Mouse (Mus musculus) neural tube, embryonic 14.5 days (tissue): ENCODE measurements around the gene Cilp2. TPM values are rescaled to one million over a fixed set of nuclear protein-coding genes. Genes with fewer than 3 reads are reported as not detected.

Experiments
- ATAC-seq: fragments of 200-750 bp; cut with Nextera tagmentation; 2 replicates; pipeline ENCODE4 v1.8.0; 2017; ENCODE audit warnings: low read depth, mild to moderate bottlenecking, moderate TSS enrichment, moderate library complexity
- H3K27ac ChIP-seq: fragments of 300-500 bp; sonication (generic); 2 replicates; pipeline ENCODE4 v1.5.1; 2014; ENCODE audit warnings: low read depth, mild to moderate bottlenecking, control low read depth, low read length, moderate library complexity, mixed read lengths
- H3K27me3 ChIP-seq: fragments of 300-500 bp; sonication (generic); 2 replicates; pipeline ENCODE4 v1.6.1; 2014; ENCODE audit warnings: low read length; ENCODE audit not compliant: control insufficient read depth, insufficient read depth
- H3K36me3 ChIP-seq: fragments of 300-500 bp; sonication (generic); 2 replicates; pipeline ENCODE4 v1.6.1; 2014; ENCODE audit warnings: low read length, mixed read lengths; ENCODE audit not compliant: control insufficient read depth, insufficient read depth
- H3K4me1 ChIP-seq: fragments of 300-500 bp; sonication (generic); 2 replicates; pipeline ENCODE4 v1.6.1; 2014; ENCODE audit warnings: low read length; ENCODE audit not compliant: control insufficient read depth, insufficient read depth
- H3K4me2 ChIP-seq: fragments of 300-500 bp; sonication (generic); 2 replicates; pipeline ENCODE4 v1.6.1; 2014; ENCODE audit warnings: mild to moderate bottlenecking, low read depth, low read length, control low read depth
- H3K4me3 ChIP-seq: fragments of 300-500 bp; sonication (generic); 2 replicates; pipeline ENCODE4 v1.5.1; 2014; ENCODE audit warnings: low read depth, low read length, control low read depth, mixed read lengths
- H3K9ac ChIP-seq: fragments of 300-500 bp; sonication (generic); replicated peaks from 2 replicates; pipeline ENCODE4 v1.6.1; 2014; ENCODE audit warnings: low read depth, mild to moderate bottlenecking, control low read depth, low read length, mixed read lengths
- H3K9me3 ChIP-seq: fragments of 300-500 bp; sonication (generic); 2 replicates; pipeline ENCODE4 v1.6.1; 2016; ENCODE audit warnings: low read length; ENCODE audit not compliant: control insufficient read depth
- WGBS: fragments of 180-500 bp; shearing (Covaris S2); extraction: QIAGEN DNeasy Blood & Tissue Kit; methylation state at CpG from one replicate; pipeline ENCODE4 v1.1.7; 2014; 5-methylcytosine and 5-hydroxymethylcytosine counted together
- polyA plus RNA-seq: library from polyadenylated mRNA; unstranded; fragments of >200 nt; fragmentation: Nextera tagmentation; extraction: Ambion mirVana; gene quantifications from 2 replicates; pipeline ENCODE4 v1.2.1, GENCODE M21; 2014

Gene Cilp2
- polyA plus RNA-seq, 1 experiment from 2014 or later = 3.5 TPM

DNA sequence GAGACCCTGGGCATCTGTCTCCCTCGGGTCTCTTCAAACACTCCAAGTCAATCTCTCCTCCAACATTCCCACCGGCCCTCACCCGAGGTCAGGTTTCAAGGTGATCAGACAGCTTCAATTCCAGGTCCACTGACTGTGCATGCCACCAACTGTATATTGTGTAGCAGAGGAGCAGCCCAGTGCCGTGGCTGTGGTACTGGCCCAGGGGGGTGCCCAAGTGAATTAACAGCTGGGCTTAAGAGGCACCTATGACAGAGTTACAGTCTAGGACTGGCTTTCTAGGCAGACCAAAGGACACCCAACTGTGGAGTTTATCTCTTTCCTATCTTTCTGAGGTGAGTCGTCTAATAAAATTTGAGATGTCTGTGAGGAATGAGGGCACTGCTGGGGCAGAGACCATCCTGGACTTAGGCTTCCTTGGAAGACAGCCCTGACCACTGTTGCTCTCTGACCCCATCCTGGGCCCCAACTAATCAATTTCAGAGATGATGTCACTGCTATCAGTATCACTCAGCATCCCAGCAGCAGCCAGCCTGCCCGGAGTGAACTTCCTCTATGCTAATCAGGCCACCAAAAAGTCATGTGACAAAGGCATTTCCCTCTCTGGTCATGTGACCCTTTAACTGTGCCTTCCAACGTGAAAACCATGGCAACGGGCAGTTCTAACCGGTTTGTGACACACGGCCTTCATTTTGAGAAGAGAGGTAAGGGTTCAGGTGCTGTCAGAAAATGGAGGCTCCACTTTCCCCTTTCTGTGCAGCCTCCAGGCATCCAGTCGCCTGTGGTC is 32.6 kb upstream of the Cilp2 start:
- no peaks in the 10 kb centered on the region for H3K9me3 ChIP-seq
- H3K4me1 ChIP-seq = peaks cover 9% of the 10 kb centered on the region
- WGBS = 48% methylated on average over 11 of the region's 11 CpGs
- H3K4me3 ChIP-seq = no peak overlapping the region
- 0 out of 2 replicates have a peak overlapping the region, but pooled peaks have one; percentile 21 for H3K9ac ChIP-seq
- peak overlapping the region; percentile 69 for H3K27ac ChIP-seq
- no peaks in the 10 kb centered on the region for H3K27me3 ChIP-seq
- peak; percentile 73 for ATAC-seq
- H3K36me3 ChIP-seq = peaks cover 10% of the 10 kb centered on the region; the same call in 1 of the 2 replicates
- H3K4me2 ChIP-seq = peak overlapping the region; percentile 11; the same call in 1 of the 2 replicates

DNA sequence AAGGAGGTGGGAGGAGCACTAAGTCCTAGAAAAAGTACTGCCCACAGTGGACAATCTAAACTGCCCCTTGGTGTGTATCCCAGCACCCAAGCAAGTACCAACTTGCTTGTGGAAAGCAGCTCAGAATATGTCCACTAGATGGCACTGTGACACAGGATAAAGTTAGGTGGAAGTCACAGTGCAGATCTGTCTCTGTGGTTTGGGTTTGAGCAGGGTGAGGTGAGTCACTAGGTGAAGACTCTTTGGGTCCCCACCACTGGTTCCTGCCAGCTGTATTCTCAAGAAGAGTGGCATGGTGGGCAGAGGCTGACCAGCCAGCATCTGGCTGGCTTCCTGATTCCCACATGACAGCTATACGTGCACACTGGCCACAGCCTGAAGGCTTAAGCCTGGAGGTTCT is 31.5 kb upstream of the Cilp2 start:
- WGBS = 87% methylated on average over 1 of the region's 1 CpGs
- Histone ChIP-seq H3K27me3 (no peaks in the 10 kb centered on the region), H3K4me1 (peaks cover 9% of the 10 kb centered on the region), H3K36me3 (peaks cover 10% of the 10 kb centered on the region; the same call in 1 of the 2 replicates), H3K27ac (no peak overlapping the region), H3K4me3 (no peak overlapping the region), H3K4me2 (no peak overlapping the region), H3K9me3 (no peaks in the 10 kb centered on the region), H3K9ac (no peak overlapping the region)
- peak; percentile 66 for ATAC-seq

DNA sequence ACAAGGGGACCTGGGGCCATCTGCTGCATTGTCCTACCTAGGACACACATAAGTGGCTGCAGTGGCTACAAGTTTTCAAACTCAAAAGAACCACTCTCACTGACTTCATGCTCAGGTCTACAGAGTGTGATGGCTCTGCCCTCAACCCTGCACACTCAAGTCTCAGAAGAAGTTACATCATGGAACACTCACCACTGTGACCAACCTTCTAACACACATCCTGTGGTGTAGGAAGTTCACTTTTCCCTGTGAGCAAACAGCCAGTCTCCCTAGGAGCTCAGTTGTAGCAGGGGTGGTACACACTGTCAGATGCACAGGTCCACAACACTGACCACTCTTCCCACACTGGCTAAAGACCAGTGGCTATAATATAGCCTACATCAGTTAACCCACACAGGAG is 31.0 kb upstream of the Cilp2 start:
- Histone ChIP-seq H3K27ac (no peak overlapping the region), H3K4me3 (no peak overlapping the region), H3K27me3 (no peaks in the 10 kb centered on the region), H3K4me2 (no peak overlapping the region), H3K36me3 (peaks cover 12% of the 10 kb centered on the region), H3K9me3 (no peaks in the 10 kb centered on the region), H3K4me1 (peaks cover 9% of the 10 kb centered on the region), H3K9ac (no peak overlapping the region)
- no peak for ATAC-seq

DNA sequence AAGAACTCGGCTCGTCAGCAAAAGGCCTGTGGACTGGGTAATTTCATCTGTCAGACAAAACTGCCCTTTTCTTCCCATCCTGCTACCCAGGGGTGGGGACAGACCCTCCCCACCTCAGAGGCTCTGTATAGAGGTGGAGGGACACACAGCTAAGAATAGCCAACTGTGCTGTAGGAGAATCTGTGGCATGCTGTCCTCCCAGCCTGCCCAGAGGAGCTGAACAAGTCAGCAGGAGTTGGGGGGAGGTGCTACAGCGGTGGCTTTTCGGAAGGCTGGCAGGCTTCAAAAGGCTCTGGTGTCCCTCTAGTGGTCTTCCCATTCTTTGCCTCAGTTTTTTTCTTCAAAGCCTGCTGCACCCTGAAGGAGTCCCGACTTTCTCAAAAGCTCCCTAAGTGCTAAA is 28.3 kb upstream of the Cilp2 start:
- ATAC-seq = no peak
- Histone ChIP-seq H3K4me2 (no peak overlapping the region), H3K9me3 (no peaks in the 10 kb centered on the region), H3K9ac (no peak overlapping the region), H3K36me3 (peaks cover 27% of the 10 kb centered on the region), H3K27ac (no peak overlapping the region), H3K4me1 (peaks cover 5% of the 10 kb centered on the region; the same call in 1 of the 2 replicates), H3K4me3 (no peak overlapping the region), H3K27me3 (no peaks in the 10 kb centered on the region)
- 56% methylated on average over 5 of the region's 5 CpGs for WGBS

DNA sequence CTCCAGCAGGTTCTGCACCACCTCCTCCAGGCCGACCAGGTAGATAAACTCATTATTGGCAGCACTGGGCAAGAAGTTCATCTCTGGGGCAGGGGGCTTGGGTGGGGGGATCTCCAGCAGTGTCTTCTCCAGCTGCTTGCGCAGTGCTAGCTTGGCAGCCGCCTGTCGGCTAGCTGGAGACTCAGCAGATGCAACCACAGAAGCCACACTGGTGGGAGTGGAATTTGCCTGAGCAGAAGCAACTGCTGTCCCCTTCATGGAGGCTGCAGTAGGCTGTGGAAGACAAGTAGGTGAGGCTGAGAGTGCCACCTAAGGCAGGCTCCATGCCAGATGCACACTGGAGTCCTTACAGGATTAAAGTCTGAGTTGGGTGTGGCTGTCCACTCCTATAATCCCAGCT is 27.0 kb upstream of the Cilp2 start:
- H3K27ac ChIP-seq = no peak overlapping the region
- peaks cover 29% of the 10 kb centered on the region for H3K36me3 ChIP-seq
- no peaks in the 10 kb centered on the region for H3K27me3 ChIP-seq
- no peak overlapping the region for H3K4me3 ChIP-seq
- H3K9ac ChIP-seq = no peak overlapping the region
- no peaks in the 10 kb centered on the region for H3K4me1 ChIP-seq
- WGBS = 90% methylated on average over 4 of the region's 4 CpGs
- H3K4me2 ChIP-seq = no peak overlapping the region
- no peaks in the 10 kb centered on the region for H3K9me3 ChIP-seq
- no peak for ATAC-seq

DNA sequence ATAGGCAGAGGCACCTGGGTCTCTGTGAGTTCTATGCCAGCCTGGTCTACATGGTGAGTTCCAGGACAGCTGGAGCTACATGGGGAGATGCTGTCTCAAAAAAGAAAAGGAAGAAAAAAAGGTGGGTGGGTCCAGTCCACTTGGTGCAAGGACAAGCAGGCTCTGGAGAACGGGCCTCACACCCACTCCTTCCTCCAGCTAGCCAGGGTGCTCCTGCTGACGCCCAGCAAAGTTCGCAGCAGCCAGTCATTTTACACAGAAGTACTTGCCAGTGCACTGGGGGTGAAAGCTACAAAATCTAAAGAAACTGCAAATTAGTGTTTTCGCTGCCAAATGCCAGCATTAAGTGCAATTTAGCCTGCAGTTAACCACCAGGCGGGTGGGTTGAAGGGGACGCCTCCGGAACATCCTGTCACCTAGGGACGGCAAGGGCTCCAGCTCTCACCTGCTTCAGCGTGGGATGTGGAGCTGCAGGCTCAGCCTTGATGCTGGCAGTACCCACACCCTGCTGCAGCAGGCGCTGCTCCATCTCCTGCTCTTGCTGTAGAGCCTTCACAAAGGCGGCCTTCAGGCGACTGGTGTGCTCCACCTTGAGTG is 25.1 kb upstream of the Cilp2 start:
- ATAC-seq = no peak
- no peak overlapping the region for H3K4me3 ChIP-seq
- H3K4me2 ChIP-seq = no peak overlapping the region
- H3K9me3 ChIP-seq = no peaks in the 10 kb centered on the region
- H3K27me3 ChIP-seq = no peaks in the 10 kb centered on the region
- H3K9ac ChIP-seq = no peak overlapping the region
- WGBS = 89% methylated on average over 12 of the region's 12 CpGs
- H3K4me1 ChIP-seq = no peaks in the 10 kb centered on the region
- no peak overlapping the region for H3K27ac ChIP-seq
- H3K36me3 ChIP-seq = peaks cover 35% of the 10 kb centered on the region

DNA sequence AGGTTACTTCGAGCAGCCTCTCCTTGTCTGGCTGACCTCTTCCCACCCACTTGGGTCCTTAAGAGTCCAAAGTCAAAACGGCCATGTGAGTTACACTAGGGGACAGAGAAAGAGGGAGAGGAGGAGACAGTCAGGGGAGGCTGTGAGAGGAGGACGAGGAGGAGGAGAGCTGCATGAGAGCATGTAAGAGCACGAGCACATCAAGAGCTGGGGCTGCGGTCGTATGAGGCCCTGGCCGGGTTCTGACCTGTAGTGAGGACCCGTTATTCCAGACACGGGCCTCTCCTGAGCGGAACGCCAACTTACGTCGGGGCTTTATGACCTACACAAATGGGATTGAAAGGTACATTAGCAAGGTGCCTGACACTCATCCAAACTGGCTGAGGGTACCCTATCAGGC is 24.4 kb upstream of the Cilp2 start:
- ATAC-seq = no peak
- Histone ChIP-seq H3K4me1 (no peaks in the 10 kb centered on the region), H3K9ac (no peak overlapping the region), H3K36me3 (peaks cover 33% of the 10 kb centered on the region), H3K27ac (no peak overlapping the region), H3K4me2 (no peak overlapping the region), H3K9me3 (no peaks in the 10 kb centered on the region), H3K4me3 (no peak overlapping the region), H3K27me3 (no peaks in the 10 kb centered on the region)
- WGBS = 88% methylated on average over 13 of the region's 13 CpGs

DNA sequence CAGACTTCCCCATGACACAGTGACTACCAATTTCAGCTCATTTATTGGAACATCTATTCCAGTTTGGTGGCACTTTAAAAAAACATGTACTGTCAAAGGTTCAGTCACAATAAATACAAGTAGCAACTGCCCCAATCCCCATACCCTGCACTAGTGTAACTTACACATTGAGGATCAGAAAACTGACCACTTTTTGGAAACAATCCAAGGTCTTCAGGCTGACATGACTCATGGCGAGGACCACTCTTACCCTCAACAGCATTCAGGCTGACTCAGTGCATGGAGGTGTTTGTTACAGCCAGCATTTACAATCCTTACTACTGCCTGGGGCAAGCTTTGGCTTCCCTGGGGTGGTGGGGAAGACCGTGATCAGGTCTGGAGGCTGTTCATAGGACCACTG is 19.6 kb upstream of the Cilp2 start:
- 93% methylated on average over 2 of the region's 2 CpGs for WGBS
- no peak for ATAC-seq

DNA sequence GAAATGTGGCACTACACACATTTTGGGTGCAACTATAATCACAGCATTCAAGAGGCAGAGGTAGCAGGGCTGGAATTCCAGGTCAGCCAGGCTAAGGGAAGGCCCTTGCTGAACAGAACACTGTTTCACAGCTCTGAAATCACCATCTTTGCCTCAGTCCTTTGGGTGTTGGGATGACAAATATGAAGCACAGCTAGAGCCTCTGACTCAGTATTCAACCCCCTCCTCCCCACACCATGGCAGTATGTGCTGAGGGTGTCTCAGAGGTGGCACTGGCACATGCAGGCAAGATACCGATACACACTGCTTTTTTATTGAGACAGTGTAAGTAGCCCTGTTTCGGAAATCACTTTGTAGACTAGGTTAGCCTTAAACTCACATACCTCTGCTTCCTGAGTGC is 18.8 kb upstream of the Cilp2 start:
- Histone ChIP-seq H3K27ac (no peak overlapping the region), H3K36me3 (peaks cover 11% of the 10 kb centered on the region; the same call in 1 of the 2 replicates), H3K9ac (no peak overlapping the region), H3K4me3 (no peak overlapping the region), H3K9me3 (no peaks in the 10 kb centered on the region), H3K4me2 (no peak overlapping the region), H3K4me1 (peaks cover 11% of the 10 kb centered on the region; the same call in 1 of the 2 replicates), H3K27me3 (no peaks in the 10 kb centered on the region)
- no peak for ATAC-seq
- WGBS = 91% methylated on average over 2 of the region's 2 CpGs

More for the DNA sequence above, 19.6 kb upstream of the Cilp2 start:
- H3K4me2 ChIP-seq = no peak overlapping the region
- H3K4me3 ChIP-seq = no peak overlapping the region
- no peaks in the 10 kb centered on the region for H3K9me3 ChIP-seq
- peaks cover 11% of the 10 kb centered on the region for H3K36me3 ChIP-seq
- no peak overlapping the region for H3K9ac ChIP-seq
- no peak overlapping the region for H3K27ac ChIP-seq
- H3K4me1 ChIP-seq = peaks cover 6% of the 10 kb centered on the region; the same call in 1 of the 2 replicates
- no peaks in the 10 kb centered on the region for H3K27me3 ChIP-seq
